Mouse (Mus musculus) heart, adult 10 weeks (tissue): ENCODE data around the gene Tex261. TPM values are rescaled to one million over a fixed set of nuclear protein-coding genes. Genes with fewer than 3 reads are reported as not detected.

ENCODE experiments used
- polyA plus RNA-seq: library from polyadenylated mRNA; stranded (reverse); fragments of 350-450 nt; fragmentation: Illumina TruSeq; extraction: RNeasy Lipid Tissue Mini Kit (QIAGEN cat#74804); gene quantifications from one replicate; pipeline ENCODE4 v1.2.3, GENCODE M21; 2014; ENCODE audit warnings: low read depth, low replicate concordance

Gene Tex261
- polyA plus RNA-seq, result 74.9 TPM

GRCm38 (mm10) chr6:83775638-83776293 is at the start of gene Tex261:
Tex261 (minus strand) TSS chr6:83775813.

GRCm38 (mm10) chr6:83794760-83795296 is 19.2 kb upstream of the Tex261 start, which contains the start of gene Nagk:
Nagk (plus strand) TSS chr6:83794982.

GRCm38 (mm10) chr6:83762344-83762743 is 13.3 kb downstream of the Tex261 start, which contains the start of gene Ankrd53:
Ankrd53 (plus strand) TSS chr6:83762644.

GRCm38 (mm10) chr6:83742761-83743160 is 32.9 kb downstream of the Tex261 start, which contains the start of gene Atp6v1b1:
Atp6v1b1 (plus strand) TSS chr6:83742990.

Other genes starting within 250 kb of the Tex261 start
- 3.7 TPM for gene Actg2, start 239.5 kb downstream of the Tex261 start, polyA plus RNA-seq
- gene Stambp, start 203.1 kb downstream of the Tex261 start, polyA plus RNA-seq, result 13.7 TPM
- 0.63 TPM for gene Clec4f, start 119.6 kb downstream of the Tex261 start, polyA plus RNA-seq
- gene Cd207, start 98.0 kb downstream of the Tex261 start, polyA plus RNA-seq, result 3.2 TPM
- not detected for gene Vax2, start 64.5 kb downstream of the Tex261 start, polyA plus RNA-seq
- not detected for gene Atp6v1b1, start 32.8 kb downstream of the Tex261 start, polyA plus RNA-seq
- not detected for gene Ankrd53, start 13.2 kb downstream of the Tex261 start, polyA plus RNA-seq
- gene Nagk, start 19.2 kb upstream of the Tex261 start, polyA plus RNA-seq, result 27.0 TPM
- gene Paip2b, start 55.9 kb upstream of the Tex261 start, polyA plus RNA-seq, result 37.2 TPM
- gene Zfp638, start 91.3 kb upstream of the Tex261 start, polyA plus RNA-seq, result 42.6 TPM
- 49.7 TPM for gene Dysf, start 232.8 kb upstream of the Tex261 start, polyA plus RNA-seq